Mouse (Mus musculus) lung, postnatal 0 days (tissue): ENCODE measurements around the gene Rtn4rl1. TPM values are rescaled to one million over a fixed set of nuclear protein-coding genes. Genes with fewer than 3 reads are reported as not detected.
"Not testable (repeated sequence)": the region's sequence is repeated elsewhere in the genome, so short reads cannot be mapped to it uniquely, and the experiment has no call there.

Source experiments
- ATAC-seq: fragments of 200-750 bp; cut with Nextera tagmentation; 2 replicates; pipeline ENCODE4 v1.8.0; 2017; ENCODE audit warnings: moderate library complexity
- DNase-seq: peaks from one replicate; pipeline ENCODE4 v3.0.0-alpha.2; 2016; ENCODE audit warnings: low spot score
- H3K27ac ChIP-seq: fragments of 300-500 bp; sonication (generic); 2 replicates; pipeline ENCODE4 v1.5.1; 2014; ENCODE audit warnings: antibody characterized with exemption, mild to moderate bottlenecking, low read length, mixed read lengths
- H3K27me3 ChIP-seq: fragments of 300-500 bp; sonication (generic); replicated peaks from 2 replicates; pipeline ENCODE4 v1.6.1; 2014; ENCODE audit warnings: low read length, mixed read lengths; ENCODE audit not compliant: insufficient read depth
- H3K36me3 ChIP-seq: fragments of 300-500 bp; sonication (generic); 2 replicates; pipeline ENCODE4 v1.6.1; 2014; ENCODE audit warnings: low read length, mixed read lengths; ENCODE audit not compliant: insufficient read depth
- H3K4me1 ChIP-seq: fragments of 300-500 bp; sonication (generic); 2 replicates; pipeline ENCODE4 v1.6.1; 2014; ENCODE audit warnings: antibody characterized with exemption, low read depth, low read length, mixed read lengths; ENCODE audit not compliant: insufficient read depth
- H3K4me2 ChIP-seq: fragments of 300-500 bp; sonication (generic); replicated peaks from 2 replicates; pipeline ENCODE4 v1.6.1; 2014; ENCODE audit warnings: low read depth, mild to moderate bottlenecking, low read length, moderate library complexity, mixed read lengths
- H3K4me3 ChIP-seq: fragments of 300-500 bp; sonication (generic); 2 replicates; pipeline ENCODE4 v1.5.1; 2014; ENCODE audit warnings: low read depth, low read length
- H3K9ac ChIP-seq: fragments of 300-500 bp; sonication (generic); replicated peaks from 2 replicates; pipeline ENCODE4 v1.6.1; 2014; ENCODE audit warnings: low read depth, mild to moderate bottlenecking
- H3K9me3 ChIP-seq: fragments of 300-500 bp; sonication (generic); 2 replicates; pipeline ENCODE4 v1.6.1; 2016; ENCODE audit warnings: low read length, mixed read lengths
- CTCF ChIP-seq: IDR thresholded peaks from 2 replicates; pipeline ENCODE4 v1.5.1; 2016; ENCODE audit warnings: antibody characterized with exemption, mild to moderate bottlenecking
- EP300 ChIP-seq: IDR thresholded peaks from 2 replicates; pipeline ENCODE4 v1.6.1; 2016; ENCODE audit warnings: antibody characterized with exemption, mild to moderate bottlenecking, control low read depth
- WGBS: fragments of 180-500 bp; shearing (Covaris S2); extraction: QIAGEN DNeasy Blood & Tissue Kit; methylation state at CpG from one replicate; pipeline ENCODE4 v1.1.7; 2014; 5-methylcytosine and 5-hydroxymethylcytosine counted together
- polyA plus RNA-seq: library from polyadenylated mRNA; unstranded; fragments of >200 nt; fragmentation: Nextera tagmentation; extraction: Ambion mirVana; gene quantifications from 2 replicates; pipeline ENCODE4 v1.2.1, GENCODE M21; 2015

The Rtn4rl1 gene
- polyA plus RNA-seq, 1 experiment from 2014 or later, result 4.3 TPM

- Histone ChIP-seq H3K9me3 (no peaks in the 10 kb centered on the region), H3K4me2 (peak overlapping the region; percentile 72), H3K4me1 (peaks cover 27% of the 10 kb centered on the region), H3K27ac (no peak overlapping the region), H3K27me3 (peaks cover 23% of the 10 kb centered on the region), H3K36me3 (no peaks in the 10 kb centered on the region), H3K9ac (no peak overlapping the region), H3K4me3 (peak overlapping the region; percentile 59)
- WGBS, result 1% methylated on average over 64 of the region's 75 CpGs
- peak; percentile 51 for DNase-seq
- TF ChIP-seq CTCF (no peak), EP300 (no peak)
- no peak for ATAC-seq
Measured at GRCm38 (mm10) chr11:75172151-75173094, 21.2 kb upstream of the Rtn4rl1 start.

GRCm38 (mm10) chr11:75173095-75173798, 20.3 kb upstream of the Rtn4rl1 start:
- peak; percentile 86 for DNase-seq
- peak overlapping the region; percentile 9; the same call in 1 of the 2 replicates for H3K27ac ChIP-seq
- peaks cover 21% of the 10 kb centered on the region for H3K27me3 ChIP-seq

GRCm38 (mm10) chr11:75173799-75174165, 19.8 kb upstream of the Rtn4rl1 start:
- peaks cover 18% of the 10 kb centered on the region for H3K27me3 ChIP-seq
- peak overlapping the region; percentile 9; the same call in 1 of the 2 replicates for H3K27ac ChIP-seq
- ATAC-seq (no peak), DNase-seq (no peak)
- 2% methylated on average over 15 of the region's 15 CpGs for WGBS
- no peaks in the 10 kb centered on the region for H3K9me3 ChIP-seq
- 0 out of 2 replicates have a peak overlapping the region, but pooled peaks have one; percentile 5 for H3K9ac ChIP-seq
- peaks cover 28% of the 10 kb centered on the region for H3K4me1 ChIP-seq
- peak overlapping the region; percentile 72 for H3K4me2 ChIP-seq
- H3K36me3 ChIP-seq, result no peaks in the 10 kb centered on the region
- peak overlapping the region; percentile 59 for H3K4me3 ChIP-seq
- TF ChIP-seq EP300, result no peak
- TF ChIP-seq CTCF, result no peak

More at GRCm38 (mm10) chr11:75173095-75173798, 20.3 kb upstream of the Rtn4rl1 start:
- TF ChIP-seq CTCF (no peak), EP300 (no peak)
- H3K4me1 ChIP-seq, result peaks cover 28% of the 10 kb centered on the region
- H3K36me3 ChIP-seq, result no peaks in the 10 kb centered on the region
- H3K9me3 ChIP-seq, result no peaks in the 10 kb centered on the region
- peak overlapping the region; percentile 59 for H3K4me3 ChIP-seq
- peak; percentile 72 for ATAC-seq
- under 1% methylated on average over 55 of the region's 71 CpGs for WGBS
- H3K9ac ChIP-seq, result 0 out of 2 replicates have a peak overlapping the region, but pooled peaks have one; percentile 5
- peak overlapping the region; percentile 72 for H3K4me2 ChIP-seq

GRCm38 (mm10) chr11:75174574-75174973, 19.0 kb upstream of the Rtn4rl1 start:
- WGBS, result 66% methylated on average over 6 of the region's 6 CpGs
- not testable (repeated sequence) for H3K4me2 ChIP-seq, H3K9ac ChIP-seq, DNase-seq, H3K27ac ChIP-seq, H3K36me3 ChIP-seq, H3K9me3 ChIP-seq, H3K4me3 ChIP-seq, ATAC-seq
- Histone ChIP-seq H3K27me3 (peaks cover 16% of the 10 kb centered on the region), H3K4me1 (peaks cover 28% of the 10 kb centered on the region)

GRCm38 (mm10) chr11:75178011-75178410, 15.6 kb upstream of the Rtn4rl1 start:
- Histone ChIP-seq H3K9me3 (no peaks in the 10 kb centered on the region), H3K36me3 (no peaks in the 10 kb centered on the region), H3K4me3 (peak overlapping the region; percentile 56), H3K27me3 (no peaks in the 10 kb centered on the region), H3K9ac (peak overlapping the region; percentile 67), H3K27ac (peak overlapping the region; percentile 78), H3K4me1 (peaks cover 13% of the 10 kb centered on the region), H3K4me2 (peak overlapping the region; percentile 76)
- ATAC-seq, result no peak
- 47% methylated on average over 12 of the region's 12 CpGs for WGBS
- DNase-seq, result no peak
- no peak for TF ChIP-seq CTCF
- no peak for TF ChIP-seq EP300

GRCm38 (mm10) chr11:75178672-75179208, 14.8 kb upstream of the Rtn4rl1 start, which contains the start of gene Ovca2:
Ovca2 (minus strand) TSS chr11:75178835.
- WGBS, result 0% methylated on average over 33 of the region's 33 CpGs
- ATAC-seq (peak; percentile 98), DNase-seq (peak; percentile 96)
- Histone ChIP-seq H3K4me3 (peak within 1 kb of the TSS; percentile 56), H3K27ac (peak within 1 kb of the TSS; percentile 78), H3K4me2 (peak within 1 kb of the TSS; percentile 76), H3K27me3 (no peaks in the 10 kb centered on the region), H3K36me3 (no peaks in the 10 kb centered on the region), H3K9ac (peak within 1 kb of the TSS; percentile 67), H3K9me3 (no peaks in the 10 kb centered on the region), H3K4me1 (peaks cover 9% of the 10 kb centered on the region)
- TF ChIP-seq EP300 (no peak), CTCF (peak; percentile 94)
